Mouse (Mus musculus): ENCODE measurements around the gene Olfr10. TPM values are rescaled to one million over a fixed set of nuclear protein-coding genes. Genes with fewer than 3 reads are reported as not detected.

The Olfr10 gene
- total RNA-seq (2014; rRNA removed): 0.10 TPM in 1 of 2 replicates, not detected in the other
- polyA plus RNA-seq (2015; fragmentation: Nextera tagmentation; extraction: Ambion mirVana): not detected in 2 replicates

DNA sequence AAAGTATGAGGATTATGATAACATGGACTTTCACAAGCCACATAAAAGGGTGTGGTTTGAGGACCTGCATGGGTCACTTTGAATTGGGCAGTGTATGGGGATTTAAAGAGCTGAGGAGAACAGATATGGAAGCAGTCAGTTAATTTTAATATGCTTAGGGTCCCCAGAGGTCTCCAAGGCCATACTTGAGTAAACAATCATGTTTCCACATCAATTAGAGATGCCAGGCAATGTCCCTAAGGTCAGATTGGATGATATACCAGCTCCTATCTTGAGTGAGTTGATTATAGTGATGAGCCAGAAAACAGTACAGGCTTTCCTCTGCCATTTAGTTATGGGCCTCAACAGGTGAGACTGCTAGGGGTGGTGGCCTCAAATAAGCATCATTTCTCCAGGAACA lies at the start of gene Olfr10:
TSS of gene Olfr10 (plus strand) at position 301 of the 400 bp plus-strand sequence.
- Histone ChIP-seq H3K4me1 (ENCODE audit: insufficient read depth) (no peaks in the 10 kb centered on the region), H3K27ac (ENCODE audit: low read depth, low read length) (no peak within 1 kb of the TSS), H3K4me2 (ENCODE audit: low read depth) (no peak within 1 kb of the TSS), H3K9ac (no peak within 1 kb of the TSS), H3K4me3 (ENCODE audit: low read depth, low read length) (no peak within 1 kb of the TSS), H3K36me3 (ENCODE audit: insufficient read depth) (no peaks in the 10 kb centered on the region), H3K9me3 (ENCODE audit: low read length) (no peaks in the 10 kb centered on the region), H3K27me3 (ENCODE audit: insufficient read depth, low read length) (no peaks in the 10 kb centered on the region)
- ATAC-seq (no peak), DNase-seq (no peak)
- no peak for TF ChIP-seq CTCF (IDR thresholded peaks at IDR 0.05; ENCODE audit: low read depth)

GRCm38 (mm10) chr11:49259296-49259695 lies 45.2 kb upstream of the Olfr10 start:
- Histone ChIP-seq H3K4me3 (ENCODE audit: low read depth, low read length) (no peak overlapping the region), H3K27ac (ENCODE audit: low read depth, low read length) (no peak overlapping the region), H3K4me2 (ENCODE audit: low read depth) (no peak overlapping the region), H3K36me3 (ENCODE audit: insufficient read depth) (peaks cover 18% of the 10 kb centered on the region), H3K9ac (no peak overlapping the region), H3K27me3 (ENCODE audit: insufficient read depth, low read length) (no peaks in the 10 kb centered on the region), H3K9me3 (ENCODE audit: low read length) (no peaks in the 10 kb centered on the region), H3K4me1 (ENCODE audit: insufficient read depth) (no peaks in the 10 kb centered on the region)
- no peak for TF ChIP-seq CTCF (IDR thresholded peaks at IDR 0.05; ENCODE audit: low read depth)
- DNase-seq (no peak), ATAC-seq (no peak)
- WGBS: 97% methylated on average over 2 of the region's 2 CpGs

DNA sequence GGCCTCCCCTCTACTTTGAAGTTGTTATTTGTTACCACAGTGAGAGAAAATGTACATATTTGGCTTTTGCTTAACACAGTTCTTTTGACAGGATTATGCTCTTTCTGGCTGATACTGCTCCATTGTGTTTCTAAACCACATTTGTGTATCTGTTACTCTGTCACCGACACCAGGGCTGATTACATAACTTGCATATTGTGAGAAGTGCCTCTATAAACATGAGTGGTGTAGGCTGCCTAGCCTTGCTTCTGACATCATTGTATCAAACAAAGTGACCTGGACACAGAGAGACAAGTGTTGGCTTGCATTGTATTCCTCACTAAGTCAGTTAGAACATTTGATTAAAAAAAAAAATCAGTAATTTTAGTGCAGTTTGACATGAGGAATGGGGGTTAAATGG lies 44.7 kb upstream of the Olfr10 start:
- WGBS: 82% methylated on average over 1 of the region's 1 CpGs
- Histone ChIP-seq H3K36me3 (ENCODE audit: insufficient read depth) (peaks cover 18% of the 10 kb centered on the region), H3K27me3 (ENCODE audit: insufficient read depth, low read length) (no peaks in the 10 kb centered on the region), H3K9me3 (ENCODE audit: low read length) (no peaks in the 10 kb centered on the region), H3K4me1 (ENCODE audit: insufficient read depth) (no peaks in the 10 kb centered on the region), H3K27ac (ENCODE audit: low read depth, low read length) (no peak overlapping the region), H3K4me3 (ENCODE audit: low read depth, low read length) (no peak overlapping the region), H3K9ac (no peak overlapping the region), H3K4me2 (ENCODE audit: low read depth) (no peak overlapping the region)
- DNase-seq: no peak
- no peak for ATAC-seq
- TF ChIP-seq CTCF (IDR thresholded peaks at IDR 0.05; ENCODE audit: low read depth): no peak

- Histone ChIP-seq H3K9me3 (ENCODE audit: low read length) (no peaks in the 10 kb centered on the region), H3K27me3 (ENCODE audit: insufficient read depth, low read length) (no peaks in the 10 kb centered on the region), H3K4me2 (ENCODE audit: low read depth) (no peak overlapping the region), H3K4me1 (ENCODE audit: insufficient read depth) (no peaks in the 10 kb centered on the region), H3K4me3 (ENCODE audit: low read depth, low read length) (no peak overlapping the region), H3K36me3 (ENCODE audit: insufficient read depth) (peaks cover 18% of the 10 kb centered on the region; the same call in 1 of the 2 replicates), H3K9ac (no peak overlapping the region), H3K27ac (ENCODE audit: low read depth, low read length) (no peak overlapping the region)
- 91% methylated on average over 21 of the region's 21 CpGs for WGBS
- ATAC-seq: no peak
- TF ChIP-seq CTCF (IDR thresholded peaks at IDR 0.05; ENCODE audit: low read depth): no peak
- no peak for DNase-seq
Measured at GRCm38 (mm10) chr11:49260598-49261312, 43.8 kb upstream of the Olfr10 start.

DNA sequence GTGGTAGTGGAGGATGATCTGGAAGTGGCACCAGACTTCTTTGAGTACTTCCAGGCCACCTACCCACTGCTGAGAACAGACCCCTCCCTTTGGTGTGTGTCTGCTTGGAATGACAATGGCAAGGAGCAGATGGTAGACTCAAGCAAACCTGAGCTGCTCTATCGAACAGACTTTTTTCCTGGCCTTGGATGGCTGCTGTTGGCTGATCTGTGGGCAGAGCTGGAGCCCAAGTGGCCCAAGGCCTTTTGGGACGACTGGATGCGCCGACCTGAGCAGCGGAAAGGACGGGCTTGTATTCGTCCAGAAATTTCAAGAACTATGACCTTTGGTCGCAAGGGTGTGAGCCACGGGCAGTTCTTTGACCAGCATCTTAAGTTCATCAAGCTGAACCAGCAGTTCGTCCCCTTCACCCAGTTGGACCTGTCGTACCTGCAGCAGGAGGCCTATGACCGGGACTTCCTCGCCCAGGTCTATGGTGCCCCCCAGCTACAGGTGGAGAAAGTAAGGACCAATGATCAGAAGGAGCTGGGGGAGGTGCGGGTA lies 43.2 kb upstream of the Olfr10 start:
- TF ChIP-seq CTCF (IDR thresholded peaks at IDR 0.05; ENCODE audit: low read depth): no peak
- no peaks in the 10 kb centered on the region for H3K27me3 ChIP-seq (ENCODE audit: insufficient read depth, low read length)
- no peaks in the 10 kb centered on the region for H3K9me3 ChIP-seq (ENCODE audit: low read length)
- WGBS: 92% methylated on average over 14 of the region's 14 CpGs
- no peak overlapping the region for H3K9ac ChIP-seq
- H3K27ac ChIP-seq (ENCODE audit: low read depth, low read length): no peak overlapping the region
- no peak overlapping the region for H3K4me2 ChIP-seq (ENCODE audit: low read depth)
- H3K36me3 ChIP-seq (ENCODE audit: insufficient read depth): peaks cover 18% of the 10 kb centered on the region; the same call in 1 of the 2 replicates
- no peak overlapping the region for H3K4me3 ChIP-seq (ENCODE audit: low read depth, low read length)
- DNase-seq (no peak), ATAC-seq (no peak)
- H3K4me1 ChIP-seq (ENCODE audit: insufficient read depth): no peaks in the 10 kb centered on the region

DNA sequence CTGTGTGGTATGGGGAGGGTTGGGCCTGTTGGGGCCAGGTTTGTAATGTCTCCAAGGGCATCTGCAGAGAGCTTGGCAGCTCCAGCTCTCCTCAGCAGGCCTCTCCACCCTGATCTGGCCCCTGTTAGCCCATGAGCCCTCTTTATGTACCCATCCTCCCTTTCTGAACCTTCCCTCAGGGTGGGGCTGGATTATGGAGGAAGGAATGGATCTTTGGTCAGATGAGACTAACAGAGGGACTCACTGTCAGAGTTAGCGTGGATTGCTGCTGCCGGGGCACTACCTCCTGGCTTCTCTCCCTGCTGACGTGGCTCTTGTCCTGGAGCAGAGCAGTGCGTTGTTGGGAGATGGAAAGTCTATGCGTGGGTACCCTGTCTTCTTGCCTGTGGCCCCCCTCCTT lies 42.3 kb upstream of the Olfr10 start:
- DNase-seq: no peak
- Histone ChIP-seq H3K4me2 (ENCODE audit: low read depth) (no peak overlapping the region), H3K4me3 (ENCODE audit: low read depth, low read length) (no peak overlapping the region), H3K36me3 (ENCODE audit: insufficient read depth) (peaks cover 18% of the 10 kb centered on the region; the same call in 1 of the 2 replicates), H3K4me1 (ENCODE audit: insufficient read depth) (no peaks in the 10 kb centered on the region), H3K27ac (ENCODE audit: low read depth, low read length) (no peak overlapping the region), H3K9me3 (ENCODE audit: low read length) (no peaks in the 10 kb centered on the region), H3K9ac (no peak overlapping the region), H3K27me3 (ENCODE audit: insufficient read depth, low read length) (no peaks in the 10 kb centered on the region)
- ATAC-seq: no peak
- TF ChIP-seq CTCF (IDR thresholded peaks at IDR 0.05; ENCODE audit: low read depth): no peak
- WGBS: 90% methylated on average over 5 of the region's 5 CpGs

GRCm38 (mm10) chr11:49263149-49263548 lies 41.4 kb upstream of the Olfr10 start:
- DNase-seq (no peak), ATAC-seq (no peak)
- TF ChIP-seq CTCF (IDR thresholded peaks at IDR 0.05; ENCODE audit: low read depth): no peak
- no peaks in the 10 kb centered on the region for H3K9me3 ChIP-seq (ENCODE audit: low read length)
- H3K27me3 ChIP-seq (ENCODE audit: insufficient read depth, low read length): no peaks in the 10 kb centered on the region
- H3K9ac ChIP-seq: no peak overlapping the region
- no peak overlapping the region for H3K4me3 ChIP-seq (ENCODE audit: low read depth, low read length)
- H3K4me1 ChIP-seq (ENCODE audit: insufficient read depth): no peaks in the 10 kb centered on the region
- H3K27ac ChIP-seq (ENCODE audit: low read depth, low read length): no peak overlapping the region
- H3K36me3 ChIP-seq (ENCODE audit: insufficient read depth): peaks cover 18% of the 10 kb centered on the region; the same call in 1 of the 2 replicates
- 88% methylated on average over 6 of the region's 6 CpGs for WGBS
- H3K4me2 ChIP-seq (ENCODE audit: low read depth): no peak overlapping the region
